Mouse (Mus musculus) monocyte, adult 5-6 weeks (primary cell): Measurements from ENCODE around the gene Prkd2. TPM values are rescaled to one million over a fixed set of nuclear protein-coding genes. Genes with fewer than 3 reads are reported as not detected.

Experiments used
- ATAC-seq: fragments of 153-309, 156-312 bp; replicated peaks from 2 replicates; pipeline ENCODE4 v1.8.0; 2017; ENCODE audit warnings: mild to moderate bottlenecking; ENCODE audit not compliant: low TSS enrichment, insufficient number of reproducible peaks, severe bottlenecking, poor library complexity, low FRiP score
- total RNA-seq: library from RNA; stranded (forward); fragments of 200-1000, 200-491, 200-594 nt; gene quantifications from 3 replicates; pipeline ENCODE4 v1.2.3, GENCODE M21; 2017

Gene Prkd2
- total RNA-seq, 1 experiment from 2014 or later: 15.6 TPM

GRCm38 (mm10) chr7:16883162-16883561 is 40.5 kb downstream of the Prkd2 start:
- no peak for ATAC-seq

- no peak for ATAC-seq
These were observed 41.6 kb downstream of the Prkd2 start for GRCm38 (mm10) chr7:16884334-16884733.

GRCm38 (mm10) chr7:16885271-16885776 is 42.6 kb downstream of the Prkd2 start:
- no peak for ATAC-seq

- ATAC-seq: no peak
These were observed 43.2 kb downstream of the Prkd2 start for GRCm38 (mm10) chr7:16885905-16886304.

GRCm38 (mm10) chr7:16890536-16890935 is 47.8 kb downstream of the Prkd2 start:
- no peak for ATAC-seq

- ATAC-seq: no peak
These were observed 48.2 kb downstream of the Prkd2 start for GRCm38 (mm10) chr7:16890944-16891343.

- ATAC-seq: peak; percentile 80
These were observed 49.1 kb downstream of the Prkd2 start, which contains the start of gene Gng8 for GRCm38 (mm10) chr7:16891641-16892351. Gene Gng8 (plus strand): TSS chr7:16891786.

- no peak for ATAC-seq
These were observed 49.6 kb downstream of the Prkd2 start for GRCm38 (mm10) chr7:16892352-16892730.

GRCm38 (mm10) chr7:16893612-16894011 is 50.9 kb downstream of the Prkd2 start:
- no peak for ATAC-seq

- no peak for ATAC-seq
These were observed 51.6 kb downstream of the Prkd2 start for GRCm38 (mm10) chr7:16894279-16894678.

GRCm38 (mm10) chr7:16895000-16895399 is 52.3 kb downstream of the Prkd2 start:
- ATAC-seq: peak; percentile 74

GRCm38 (mm10) chr7:16895511-16895910 is 52.8 kb downstream of the Prkd2 start:
- ATAC-seq: no peak

GRCm38 (mm10) chr7:16900526-16900925 is 57.8 kb downstream of the Prkd2 start:
- no peak for ATAC-seq

- no peak for ATAC-seq
These were observed 60.8 kb downstream of the Prkd2 start for GRCm38 (mm10) chr7:16903439-16903955.

GRCm38 (mm10) chr7:16904120-16904675 is 61.5 kb downstream of the Prkd2 start:
- ATAC-seq: no peak

- ATAC-seq: no peak
These were observed 62.9 kb downstream of the Prkd2 start for GRCm38 (mm10) chr7:16905491-16906021.

- no peak for ATAC-seq
These were observed 63.6 kb downstream of the Prkd2 start, which contains the start of gene Ptgir for GRCm38 (mm10) chr7:16906281-16906680. Gene Ptgir (plus strand): TSS chr7:16906490.

GRCm38 (mm10) chr7:16906889-16907559 is 64.3 kb downstream of the Prkd2 start:
- no peak for ATAC-seq

GRCm38 (mm10) chr7:16907842-16908241 is 65.1 kb downstream of the Prkd2 start:
- no peak for ATAC-seq
